Mouse (Mus musculus): Measurements from ENCODE around the gene Ccdc136. TPM values are rescaled to one million over a fixed set of nuclear protein-coding genes. Genes with fewer than 3 reads are reported as not detected.
"Not testable (repeated sequence)": the region's sequence is repeated elsewhere in the genome, so short reads cannot be mapped to it uniquely, and the experiment has no call there.

Ccdc136 gene
- polyA plus RNA-seq (2014; fragmentation: Nextera tagmentation; extraction: Ambion mirVana) = 22.0 and 29.5 TPM in 2 replicates

DNA sequence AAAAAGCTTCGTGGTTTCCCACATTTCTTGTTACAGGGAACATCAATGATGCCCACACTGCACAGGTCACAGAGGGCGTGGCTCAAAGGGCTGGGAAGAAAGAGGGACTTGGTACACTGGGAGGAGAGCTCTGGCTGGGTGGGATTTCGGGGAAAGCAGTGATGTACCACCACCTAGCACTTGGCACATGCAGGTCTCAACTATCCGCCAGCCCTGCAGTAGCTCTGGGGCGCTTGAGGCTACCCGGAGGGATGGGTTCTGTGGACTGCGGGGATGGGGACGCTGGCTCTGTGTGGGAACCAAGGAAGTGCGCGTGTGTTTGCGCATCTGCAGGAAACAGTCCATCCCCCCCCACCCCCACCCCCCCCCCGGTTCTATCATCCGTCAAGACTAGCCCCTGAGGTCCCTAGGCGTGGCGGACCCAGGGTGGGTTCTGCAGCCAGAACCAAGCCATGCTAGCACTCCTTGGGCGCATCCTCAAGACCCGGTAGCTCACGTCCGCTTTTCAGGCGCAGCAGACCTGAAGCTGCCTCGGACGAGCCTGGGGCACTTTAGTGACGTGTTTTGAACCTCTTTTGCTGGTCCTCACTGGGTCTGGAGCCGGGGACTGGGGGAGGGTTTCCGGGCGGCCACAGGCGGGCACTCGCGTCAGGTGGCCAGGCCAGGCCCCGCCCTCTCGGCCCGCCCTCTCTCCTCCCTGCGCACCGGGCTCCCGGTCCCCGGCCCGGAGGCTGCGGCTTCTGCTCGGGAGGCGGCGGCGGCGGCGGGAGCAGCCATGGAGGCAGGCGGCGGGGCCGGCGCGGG lies at the start of gene Ccdc136:
Ccdc136 (plus strand) TSS at position 400 of the 804 bp plus-strand sequence.
- Histone ChIP-seq H3K9ac (replicated peaks; ENCODE audit: low read depth, low read length) (peak within 1 kb of the TSS; percentile 55), H3K27me3 (ENCODE audit: control insufficient read depth, insufficient read depth, low read length) (no peaks in the 10 kb centered on the region), H3K4me1 (ENCODE audit: control insufficient read depth, insufficient read depth, low read length) (peaks cover 10% of the 10 kb centered on the region), H3K27ac (ENCODE audit: low read length) (peak within 1 kb of the TSS; percentile 53; the same call in 1 of the 2 replicates), H3K36me3 (ENCODE audit: control insufficient read depth, insufficient read depth, low read length) (no peaks in the 10 kb centered on the region), H3K4me3 (ENCODE audit: low read depth, low read length) (peak within 1 kb of the TSS; percentile 63), H3K4me2 (replicated peaks; ENCODE audit: low read depth, low read length) (peak within 1 kb of the TSS; percentile 89), H3K9me3 (ENCODE audit: control insufficient read depth, low read depth, low read length) (no peaks in the 10 kb centered on the region)
- WGBS = 1% methylated on average over 46 of the region's 49 CpGs
- ATAC-seq (ENCODE audit: insufficient number of reproducible peaks, insufficient read depth, low FRiP score, low read depth) = peak; percentile 92

- ATAC-seq (ENCODE audit: insufficient number of reproducible peaks, insufficient read depth, low FRiP score, low read depth); H3K27ac ChIP-seq (ENCODE audit: low read length); H3K4me2 ChIP-seq (replicated peaks; ENCODE audit: low read depth, low read length); H3K27me3 ChIP-seq (ENCODE audit: control insufficient read depth, insufficient read depth, low read length); H3K4me1 ChIP-seq (ENCODE audit: control insufficient read depth, insufficient read depth, low read length); H3K9ac ChIP-seq (replicated peaks; ENCODE audit: low read depth, low read length); H3K9me3 ChIP-seq (ENCODE audit: control insufficient read depth, low read depth, low read length); H3K36me3 ChIP-seq (ENCODE audit: control insufficient read depth, insufficient read depth, low read length); H3K4me3 ChIP-seq (ENCODE audit: low read depth, low read length): not testable (repeated sequence)
- WGBS = 98% methylated on average over 2 of the region's 2 CpGs
Measured at GRCm38 (mm10) chr6:29346512-29346911, 49.6 kb upstream of the Ccdc136 start.

DNA sequence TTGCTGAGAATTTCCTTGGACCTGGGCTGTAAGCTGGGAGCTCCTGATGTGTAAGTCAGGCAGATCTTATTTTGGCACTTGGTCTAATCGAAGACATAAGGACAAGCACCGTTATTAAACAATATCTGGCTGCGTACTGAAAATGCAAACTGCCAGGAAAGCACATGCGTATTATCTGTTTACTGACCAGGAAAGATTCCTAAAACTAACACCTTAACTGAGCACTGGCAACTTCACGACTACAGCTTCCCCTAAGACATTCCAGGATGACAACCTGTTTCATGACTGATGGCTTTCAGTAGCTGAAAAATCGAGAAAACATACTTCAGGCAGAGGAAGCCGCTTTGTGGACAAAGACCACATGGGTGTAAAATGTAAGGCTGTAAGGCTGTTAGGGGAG lies 48.9 kb upstream of the Ccdc136 start:
- Histone ChIP-seq H3K4me2 (replicated peaks; ENCODE audit: low read depth, low read length) (peak overlapping the region; percentile 52), H3K27ac (ENCODE audit: low read length) (peak overlapping the region; percentile 81), H3K9ac (replicated peaks; ENCODE audit: low read depth, low read length) (peak overlapping the region; percentile 28), H3K27me3 (ENCODE audit: control insufficient read depth, insufficient read depth, low read length) (no peaks in the 10 kb centered on the region), H3K9me3 (ENCODE audit: control insufficient read depth, low read depth, low read length) (no peaks in the 10 kb centered on the region), H3K36me3 (ENCODE audit: control insufficient read depth, insufficient read depth, low read length) (no peaks in the 10 kb centered on the region), H3K4me1 (ENCODE audit: control insufficient read depth, insufficient read depth, low read length) (peaks cover 5% of the 10 kb centered on the region; the same call in 1 of the 2 replicates), H3K4me3 (ENCODE audit: low read depth, low read length) (peak overlapping the region; percentile 99)
- no peak for ATAC-seq (ENCODE audit: insufficient number of reproducible peaks, insufficient read depth, low FRiP score, low read depth)
- WGBS = 26% methylated on average over 7 of the region's 7 CpGs

GRCm38 (mm10) chr6:29347665-29348370 lies 48.3 kb upstream of the Ccdc136 start, which contains the start of gene Calu:
TSS of gene Calu (plus strand) at chr6:29348069.
- peaks cover 5% of the 10 kb centered on the region; the same call in 1 of the 2 replicates for H3K4me1 ChIP-seq (ENCODE audit: control insufficient read depth, insufficient read depth, low read length)
- no peaks in the 10 kb centered on the region for H3K9me3 ChIP-seq (ENCODE audit: control insufficient read depth, low read depth, low read length)
- H3K27ac ChIP-seq (ENCODE audit: low read length) = peak within 1 kb of the TSS; percentile 86
- peak within 1 kb of the TSS; percentile 94 for H3K9ac ChIP-seq (replicated peaks; ENCODE audit: low read depth, low read length)
- no peaks in the 10 kb centered on the region for H3K27me3 ChIP-seq (ENCODE audit: control insufficient read depth, insufficient read depth, low read length)
- ATAC-seq (ENCODE audit: insufficient number of reproducible peaks, insufficient read depth, low FRiP score, low read depth) = peak; percentile 99
- no peaks in the 10 kb centered on the region for H3K36me3 ChIP-seq (ENCODE audit: control insufficient read depth, insufficient read depth, low read length)
- WGBS = under 1% methylated on average over 55 of the region's 55 CpGs
- peak within 1 kb of the TSS; percentile 99 for H3K4me3 ChIP-seq (ENCODE audit: low read depth, low read length)
- peak within 1 kb of the TSS; percentile 84 for H3K4me2 ChIP-seq (replicated peaks; ENCODE audit: low read depth, low read length)

- Histone ChIP-seq H3K9ac (replicated peaks; ENCODE audit: low read depth, low read length) (peak overlapping the region; percentile 94), H3K4me1 (ENCODE audit: control insufficient read depth, insufficient read depth, low read length) (peaks cover 5% of the 10 kb centered on the region; the same call in 1 of the 2 replicates), H3K4me3 (ENCODE audit: low read depth, low read length) (peak overlapping the region; percentile 99), H3K9me3 (ENCODE audit: control insufficient read depth, low read depth, low read length) (no peaks in the 10 kb centered on the region), H3K4me2 (replicated peaks; ENCODE audit: low read depth, low read length) (peak overlapping the region; percentile 84), H3K27me3 (ENCODE audit: control insufficient read depth, insufficient read depth, low read length) (no peaks in the 10 kb centered on the region), H3K27ac (ENCODE audit: low read length) (peak overlapping the region; percentile 86), H3K36me3 (ENCODE audit: control insufficient read depth, insufficient read depth, low read length) (no peaks in the 10 kb centered on the region)
- under 1% methylated on average over 15 of the region's 15 CpGs for WGBS
- no peak for ATAC-seq (ENCODE audit: insufficient number of reproducible peaks, insufficient read depth, low FRiP score, low read depth)
Measured at GRCm38 (mm10) chr6:29348371-29348724, 47.8 kb upstream of the Ccdc136 start.

- no peak overlapping the region for H3K27ac ChIP-seq (ENCODE audit: low read length)
- ATAC-seq (ENCODE audit: insufficient number of reproducible peaks, insufficient read depth, low FRiP score, low read depth) = no peak
- peaks cover 5% of the 10 kb centered on the region; the same call in 1 of the 2 replicates for H3K4me1 ChIP-seq (ENCODE audit: control insufficient read depth, insufficient read depth, low read length)
- peaks cover 4% of the 10 kb centered on the region for H3K36me3 ChIP-seq (ENCODE audit: control insufficient read depth, insufficient read depth, low read length)
- no peaks in the 10 kb centered on the region for H3K9me3 ChIP-seq (ENCODE audit: control insufficient read depth, low read depth, low read length)
- H3K4me2 ChIP-seq (replicated peaks; ENCODE audit: low read depth, low read length) = no peak overlapping the region
- H3K27me3 ChIP-seq (ENCODE audit: control insufficient read depth, insufficient read depth, low read length) = no peaks in the 10 kb centered on the region
- no peak overlapping the region for H3K4me3 ChIP-seq (ENCODE audit: low read depth, low read length)
- no peak overlapping the region for H3K9ac ChIP-seq (replicated peaks; ENCODE audit: low read depth, low read length)
Measured at GRCm38 (mm10) chr6:29351613-29352012, 44.5 kb upstream of the Ccdc136 start.

GRCm38 (mm10) chr6:29352816-29353215 lies 43.3 kb upstream of the Ccdc136 start:
- H3K9me3 ChIP-seq (ENCODE audit: control insufficient read depth, low read depth, low read length) = no peaks in the 10 kb centered on the region
- H3K36me3 ChIP-seq (ENCODE audit: control insufficient read depth, insufficient read depth, low read length) = peaks cover 12% of the 10 kb centered on the region
- 50% methylated on average over 5 of the region's 5 CpGs for WGBS
- no peak overlapping the region for H3K4me3 ChIP-seq (ENCODE audit: low read depth, low read length)
- H3K27me3 ChIP-seq (ENCODE audit: control insufficient read depth, insufficient read depth, low read length) = no peaks in the 10 kb centered on the region
- H3K27ac ChIP-seq (ENCODE audit: low read length) = no peak overlapping the region
- peaks cover 5% of the 10 kb centered on the region; the same call in 1 of the 2 replicates for H3K4me1 ChIP-seq (ENCODE audit: control insufficient read depth, insufficient read depth, low read length)
- H3K4me2 ChIP-seq (replicated peaks; ENCODE audit: low read depth, low read length) = no peak overlapping the region
- H3K9ac ChIP-seq (replicated peaks; ENCODE audit: low read depth, low read length) = no peak overlapping the region
- no peak for ATAC-seq (ENCODE audit: insufficient number of reproducible peaks, insufficient read depth, low FRiP score, low read depth)

- H3K27ac ChIP-seq (ENCODE audit: low read length) = no peak overlapping the region
- H3K4me3 ChIP-seq (ENCODE audit: low read depth, low read length) = no peak overlapping the region
- 85% methylated on average over 3 of the region's 3 CpGs for WGBS
- no peaks in the 10 kb centered on the region for H3K4me1 ChIP-seq (ENCODE audit: control insufficient read depth, insufficient read depth, low read length)
- no peaks in the 10 kb centered on the region for H3K27me3 ChIP-seq (ENCODE audit: control insufficient read depth, insufficient read depth, low read length)
- no peaks in the 10 kb centered on the region for H3K9me3 ChIP-seq (ENCODE audit: control insufficient read depth, low read depth, low read length)
- no peak for ATAC-seq (ENCODE audit: insufficient number of reproducible peaks, insufficient read depth, low FRiP score, low read depth)
- no peak overlapping the region for H3K9ac ChIP-seq (replicated peaks; ENCODE audit: low read depth, low read length)
- H3K4me2 ChIP-seq (replicated peaks; ENCODE audit: low read depth, low read length) = no peak overlapping the region
- peaks cover 29% of the 10 kb centered on the region for H3K36me3 ChIP-seq (ENCODE audit: control insufficient read depth, insufficient read depth, low read length)
Measured at GRCm38 (mm10) chr6:29359386-29359785, 36.7 kb upstream of the Ccdc136 start.
